Mouse (Mus musculus) thymus, adult 2 months (tissue): ENCODE data around the gene Vps13c. TPM values are rescaled to one million over a fixed set of nuclear protein-coding genes. Genes with fewer than 3 reads are reported as not detected.

ENCODE experiments used
- DNase-seq: peaks from one replicate; pipeline ENCODE4 v3.0.0; 2021
- H3K27ac ChIP-seq: fragments of 200-500 bp; 2 replicates; pipeline ENCODE4 v1.5.1; 2012; ENCODE audit warnings: low read length, control low read depth; ENCODE audit not compliant: control insufficient read depth, insufficient read depth
- H3K27me3 ChIP-seq: fragments of 200-500 bp; 2 replicates; pipeline ENCODE4 v1.6.1; 2012; ENCODE audit warnings: mild to moderate bottlenecking, low read length, moderate library complexity, mixed read lengths; ENCODE audit not compliant: control insufficient read depth, insufficient read depth
- H3K36me3 ChIP-seq: fragments of 200-500 bp; 2 replicates; pipeline ENCODE4 v1.6.1; 2012; ENCODE audit warnings: mild to moderate bottlenecking, low read length, moderate library complexity; ENCODE audit not compliant: control insufficient read depth, insufficient read depth
- H3K4me1 ChIP-seq: fragments of 200-500 bp; replicated peaks from 2 replicates; pipeline ENCODE4 v1.6.1; 2012; ENCODE audit warnings: low read length; ENCODE audit not compliant: control insufficient read depth, insufficient read depth
- H3K4me3 ChIP-seq: fragments of 200-500 bp; 2 replicates; pipeline ENCODE4 v1.5.1; 2012; ENCODE audit warnings: mild to moderate bottlenecking, low read length, control low read depth, moderate library complexity; ENCODE audit not compliant: control insufficient read depth, insufficient read depth
- CTCF ChIP-seq: fragments of 200-500 bp; IDR thresholded peaks from 2 replicates; pipeline ENCODE4 v1.5.1; 2012; ENCODE audit warnings: mild to moderate bottlenecking, control low read depth, low read length, moderate library complexity, borderline replicate concordance; ENCODE audit not compliant: control insufficient read depth, poor library complexity, insufficient read depth; ENCODE audit errors: extremely low read depth
- POLR2A ChIP-seq: fragments of 200-500 bp; IDR thresholded peaks from 2 replicates; pipeline ENCODE4 v1.6.1; 2012; ENCODE audit warnings: mild to moderate bottlenecking, low read length, control low read depth, moderate library complexity; ENCODE audit not compliant: control insufficient read depth, poor library complexity, insufficient read depth; ENCODE audit errors: extremely low read depth
- WGBS: fragments of 180-500 bp; shearing (Covaris S2); methylation state at CpG from one replicate; pipeline ENCODE4 v1.1.7; 2018; 5-methylcytosine and 5-hydroxymethylcytosine counted together
- polyA plus RNA-seq: library from polyadenylated mRNA; depleted of rRNA; stranded (reverse); fragments of >200 nt; gene quantifications from 2 replicates; pipeline ENCODE4 v1.2.3, GENCODE M21; 2012

Gene Vps13c
- polyA plus RNA-seq, 1 experiment, result 14.5 TPM

DNA sequence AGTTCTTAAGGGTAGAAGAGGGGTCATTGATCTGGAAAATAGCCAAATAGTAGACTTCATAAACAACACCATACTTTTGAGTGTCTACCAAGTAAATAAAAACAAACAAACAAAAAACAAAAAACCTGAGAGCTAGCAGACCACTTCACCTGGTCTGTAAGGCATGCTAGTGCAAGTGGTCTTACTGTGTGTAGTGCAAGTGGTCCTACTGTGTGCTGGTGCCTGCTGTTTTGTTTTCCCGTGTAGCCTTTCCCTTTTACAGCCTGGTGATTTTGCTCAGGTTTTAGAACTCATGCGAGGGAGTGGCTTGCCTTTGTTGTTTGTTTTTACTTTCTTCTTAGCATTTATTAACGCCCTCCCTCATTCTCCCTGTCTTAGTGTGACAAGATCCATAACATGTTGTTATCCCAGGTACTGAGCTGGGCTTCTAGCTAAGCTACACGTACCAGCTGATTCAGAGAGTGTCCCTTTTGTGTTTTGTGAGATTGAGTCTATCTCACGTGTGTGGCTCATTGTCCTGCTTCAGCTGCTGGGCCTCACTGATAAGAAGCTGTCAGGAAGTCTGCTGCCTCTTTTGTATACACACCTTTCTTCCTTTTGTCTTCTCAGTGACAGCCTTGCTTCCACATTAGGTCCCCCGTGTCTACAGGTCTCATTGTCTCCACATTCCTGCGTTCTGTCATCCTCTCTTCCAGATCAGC, 34.5 kb downstream of the Vps13c start:
- Histone ChIP-seq H3K27ac (no peak overlapping the region), H3K27me3 (no peaks in the 10 kb centered on the region), H3K4me1 (no peaks in the 10 kb centered on the region), H3K4me3 (no peak overlapping the region), H3K36me3 (peaks cover 10% of the 10 kb centered on the region; the same call in 1 of the 2 replicates)
- 96% methylated on average over 7 of the region's 7 CpGs for WGBS
- no peak for DNase-seq
- TF ChIP-seq POLR2A, result no peak
- no peak for TF ChIP-seq CTCF

DNA sequence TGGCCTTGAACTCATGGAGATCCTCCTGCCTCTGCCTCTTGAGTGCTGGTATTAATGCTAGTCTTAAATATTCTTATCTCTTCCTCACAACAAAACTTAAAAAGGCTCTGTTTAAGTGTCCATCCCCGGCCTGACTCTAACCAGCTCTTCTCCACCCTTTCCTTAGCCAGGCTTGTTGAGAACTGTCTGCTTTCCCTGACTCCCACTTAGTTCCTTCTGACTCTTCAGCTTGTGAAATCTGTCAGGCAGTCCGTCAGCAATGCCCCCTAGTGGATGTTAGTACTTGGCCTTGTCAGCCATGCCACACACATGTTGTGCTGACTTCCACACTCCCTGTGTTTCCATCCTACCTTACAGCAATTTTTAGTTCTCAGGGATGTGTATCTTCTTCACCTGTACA, 35.1 kb downstream of the Vps13c start:
- no peak for TF ChIP-seq CTCF
- TF ChIP-seq POLR2A, result no peak
- peak; percentile 33 for DNase-seq

DNA sequence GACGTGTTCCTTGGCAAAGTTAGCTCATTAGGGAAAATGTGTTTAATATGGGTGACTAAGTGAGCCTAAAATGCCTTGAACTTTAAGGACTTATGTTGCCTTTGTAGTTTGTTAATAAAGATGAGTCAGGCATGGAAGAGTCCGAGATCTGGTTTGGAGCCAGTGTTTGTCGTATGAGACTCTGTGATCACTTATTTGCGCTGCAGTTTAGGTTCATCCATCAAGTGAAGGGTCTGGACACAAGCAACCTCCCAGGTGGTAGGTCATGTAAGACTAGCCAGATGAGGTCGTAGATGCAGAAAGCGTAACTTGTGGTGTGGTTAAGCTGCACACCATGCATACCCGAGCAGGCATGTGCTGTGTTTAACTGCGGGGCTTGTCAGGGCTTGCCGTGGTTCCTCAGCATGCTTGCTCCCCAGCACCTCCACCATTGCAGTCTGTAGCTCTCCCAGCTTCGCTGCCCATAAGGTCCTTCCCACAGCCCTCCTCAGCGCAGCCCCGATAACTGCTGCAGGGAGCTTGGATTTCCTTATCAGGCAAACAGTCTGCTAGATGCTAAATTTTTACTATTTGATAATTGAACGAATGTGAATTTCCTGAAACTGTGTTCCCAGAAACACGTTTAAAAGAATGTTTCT, 37.0 kb downstream of the Vps13c start:
- Histone ChIP-seq H3K4me3 (no peak overlapping the region), H3K4me1 (no peaks in the 10 kb centered on the region), H3K27ac (no peak overlapping the region), H3K27me3 (no peaks in the 10 kb centered on the region), H3K36me3 (peaks cover 24% of the 10 kb centered on the region)
- DNase-seq, result no peak
- no peak for TF ChIP-seq POLR2A
- TF ChIP-seq CTCF, result no peak
- 90% methylated on average over 14 of the region's 14 CpGs for WGBS

More for the DNA sequence above, 35.1 kb downstream of the Vps13c start:
- peaks cover 13% of the 10 kb centered on the region for H3K36me3 ChIP-seq
- no peaks in the 10 kb centered on the region for H3K4me1 ChIP-seq
- whole genome bisulfite sequencing, result 68% methylated on average over 2 of the region's 2 CpGs
- no peaks in the 10 kb centered on the region for H3K27me3 ChIP-seq
- no peak overlapping the region for H3K27ac ChIP-seq
- H3K4me3 ChIP-seq, result no peak overlapping the region

DNA sequence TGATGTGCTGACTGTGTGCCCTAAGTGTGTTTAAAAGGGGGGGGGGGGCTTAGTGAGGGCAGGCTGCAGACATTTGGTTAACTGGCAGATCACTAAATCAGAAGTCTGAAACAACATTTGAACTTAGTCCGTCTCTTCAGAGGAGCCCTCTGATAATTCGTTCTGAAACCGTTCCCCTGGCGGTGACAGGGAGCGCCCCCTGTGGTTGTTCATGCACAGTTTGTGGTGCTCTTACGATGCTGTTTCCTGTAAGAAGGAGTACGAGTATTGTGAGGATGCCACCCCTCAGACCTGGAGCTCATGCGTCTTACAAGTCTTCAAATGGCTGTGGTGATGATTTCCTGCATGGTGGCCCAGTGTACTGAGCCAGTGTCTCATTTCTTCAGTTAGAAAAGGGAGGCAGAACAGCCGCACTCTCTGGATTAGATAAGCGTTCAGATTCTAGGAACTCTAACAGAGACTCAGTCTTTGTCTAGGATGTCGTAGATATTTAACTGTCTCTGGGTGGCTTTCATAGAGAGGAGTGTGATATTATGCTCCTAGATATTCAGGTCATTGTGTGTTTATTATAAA, 38.1 kb downstream of the Vps13c start:
- H3K36me3 ChIP-seq, result peaks cover 26% of the 10 kb centered on the region
- H3K4me1 ChIP-seq, result no peaks in the 10 kb centered on the region
- WGBS, result 94% methylated on average over 11 of the region's 11 CpGs
- TF ChIP-seq CTCF (no peak), POLR2A (no peak)
- no peaks in the 10 kb centered on the region for H3K27me3 ChIP-seq
- DNase-seq, result no peak
- H3K4me3 ChIP-seq, result no peak overlapping the region
- H3K27ac ChIP-seq, result no peak overlapping the region

DNA sequence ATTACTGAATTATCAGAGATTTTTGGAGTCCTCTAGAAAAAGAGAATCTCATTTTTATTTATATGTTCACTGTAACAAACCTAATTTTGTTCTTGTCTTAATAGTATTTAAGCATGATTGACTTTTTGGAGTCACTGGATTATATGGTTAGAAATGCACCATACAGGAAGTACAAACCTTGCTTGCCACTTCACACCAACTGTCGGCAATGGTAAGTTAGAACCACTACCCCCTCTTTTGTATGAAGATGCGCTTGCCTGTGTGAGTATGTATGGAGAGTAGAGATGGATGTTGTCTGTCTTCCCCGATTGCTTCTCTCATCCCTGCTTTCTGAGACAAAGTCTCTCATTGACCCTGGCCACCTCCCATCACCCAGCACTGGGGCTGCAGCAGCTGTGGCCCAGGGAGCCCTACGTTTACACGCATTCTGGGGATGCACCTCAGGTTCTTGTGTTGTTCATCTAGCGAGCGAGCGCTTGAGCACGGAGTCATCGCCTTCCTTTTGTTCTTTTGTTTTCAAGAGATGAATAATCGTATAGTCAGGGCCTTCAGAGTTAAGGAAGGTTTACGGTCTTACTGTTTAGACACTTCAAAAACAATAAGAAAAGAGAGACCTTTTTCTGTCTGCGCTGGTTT, 43.3 kb downstream of the Vps13c start:
- Histone ChIP-seq H3K4me1 (0 out of 2 replicates have a peak, but pooled peaks cover 2% of the 10 kb centered on the region), H3K36me3 (peaks cover 41% of the 10 kb centered on the region), H3K27ac (no peak overlapping the region), H3K4me3 (no peak overlapping the region), H3K27me3 (no peaks in the 10 kb centered on the region)
- DNase-seq, result no peak
- TF ChIP-seq POLR2A (no peak), CTCF (no peak)
- WGBS, result 70% methylated on average over 13 of the region's 13 CpGs

DNA sequence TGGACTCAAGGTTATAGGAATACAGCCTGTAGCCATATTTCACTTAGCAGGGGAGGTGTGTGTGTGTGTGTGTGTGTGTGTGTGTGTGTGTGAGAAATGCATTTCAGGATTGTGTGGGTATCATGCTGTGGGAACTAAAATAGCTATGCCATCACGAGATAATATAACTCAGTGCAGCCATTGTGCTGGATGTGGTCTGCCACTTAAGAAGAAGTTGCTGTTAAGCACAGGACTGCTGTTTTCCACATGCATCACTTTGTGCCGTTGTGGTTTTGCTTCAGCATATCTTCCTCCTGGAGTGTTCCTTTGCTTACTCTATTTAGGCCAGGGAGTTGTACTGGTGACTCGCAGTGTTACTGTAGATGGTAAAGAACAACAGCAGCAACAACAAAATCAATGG, 43.9 kb downstream of the Vps13c start:
- 0 out of 2 replicates have a peak, but pooled peaks cover 2% of the 10 kb centered on the region for H3K4me1 ChIP-seq
- whole genome bisulfite sequencing, result 14% methylated on average over 3 of the region's 3 CpGs
- TF ChIP-seq CTCF (no peak), POLR2A (no peak)
- H3K36me3 ChIP-seq, result peaks cover 35% of the 10 kb centered on the region
- no peak overlapping the region for H3K4me3 ChIP-seq
- H3K27ac ChIP-seq, result no peak overlapping the region
- no peaks in the 10 kb centered on the region for H3K27me3 ChIP-seq
- DNase-seq, result no peak
